Mouse (Mus musculus): ENCODE data around the gene Tor3a. TPM values are rescaled to one million over a fixed set of nuclear protein-coding genes. Genes with fewer than 3 reads are reported as not detected.

The Tor3a gene
- total RNA-seq, 2 experiments from 2014 or later = 4.3 to 7.6 TPM

Other genes with a start within 250 kb of the Tor3a start
- gene Soat1, start 200.0 kb downstream of the Tor3a start, total RNA-seq (2021) = 1 to 10 TPM; 4.0 to 5.6 TPM
- gene Gm10031, start 150.3 kb downstream of the Tor3a start, total RNA-seq (2021) = 10 to 100 TPM; 36.7 to 40.4 TPM
- 10 to 100 TPM; 16.2 to 16.9 TPM for gene Abl2, start 115.6 kb downstream of the Tor3a start, total RNA-seq (2021)
- 10 to 100 TPM; 29.3 to 29.9 TPM for gene Fam20b, start 44.7 kb upstream of the Tor3a start, total RNA-seq (2021)
- 10 to 100 TPM in 1 of 2 experiments, 1 to 10 TPM in 1; 8.9 to 13.3 TPM for gene Angptl1, start 164.2 kb upstream of the Tor3a start, total RNA-seq (2021)

Measured in gastrocnemius, postnatal 36 days (tissue).